Mouse (Mus musculus) cerebellum, adult 8-10 months (tissue): ENCODE results near the gene Rcan1.

Experiments
- DNase-seq: peaks from one replicate; pipeline ENCODE4 v3.0.0; 2022

The Rcan1 gene

DNA sequence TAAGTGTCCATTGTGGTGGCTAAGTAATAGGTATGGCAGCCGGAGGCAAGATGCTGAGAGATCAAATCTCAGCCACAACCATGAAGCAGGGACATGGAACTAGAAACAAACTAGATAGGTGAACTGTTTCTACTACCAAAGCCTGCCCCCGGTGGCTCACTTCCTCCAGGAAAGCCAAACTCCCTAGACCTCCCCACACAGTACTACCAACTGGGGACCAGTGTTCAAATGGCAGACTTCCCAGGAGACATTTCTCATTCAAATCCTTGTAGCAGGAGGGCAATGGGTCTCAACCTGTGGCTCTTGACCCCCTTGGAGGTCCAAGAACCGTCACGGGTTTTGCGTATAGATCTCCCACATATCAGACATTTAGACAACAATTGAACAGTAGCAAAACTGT is 3.6 kb downstream of the Rcan1 start:
- no peak for DNase-seq

GRCm38 (mm10) chr16:92465642-92466526 is 4.8 kb downstream of the Rcan1 start:
- DNase-seq, result peak; percentile 98

- no peak for DNase-seq
These were observed 5.4 kb downstream of the Rcan1 start for GRCm38 (mm10) chr16:92465226-92465625.

GRCm38 (mm10) chr16:92464390-92464972 is 6.2 kb downstream of the Rcan1 start:
- no peak for DNase-seq

DNA sequence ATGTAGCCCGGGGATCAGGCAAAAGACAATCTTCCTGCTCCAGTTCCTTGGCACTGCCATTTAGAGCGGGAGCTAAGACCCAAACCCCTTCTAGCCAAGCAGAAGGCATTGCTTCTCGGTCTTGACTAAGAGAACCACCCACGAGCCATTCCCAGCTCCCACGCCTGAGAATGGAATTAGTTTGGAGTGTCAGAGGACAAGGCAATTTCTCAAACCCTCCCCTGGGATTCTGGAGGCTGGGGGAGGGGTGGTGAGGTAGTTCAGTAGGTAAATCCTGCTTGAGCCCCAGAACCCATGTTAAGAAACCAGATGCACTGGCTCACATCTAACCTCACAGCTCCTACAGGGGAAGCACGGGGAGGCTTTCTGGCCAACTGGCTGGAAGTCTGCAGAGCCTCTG is 9.3 kb downstream of the Rcan1 start:
- DNase-seq, result no peak

GRCm38 (mm10) chr16:92457594-92457993 is 13.1 kb downstream of the Rcan1 start:
- peak; percentile 61 for DNase-seq

GRCm38 (mm10) chr16:92455969-92456368 is 14.7 kb downstream of the Rcan1 start:
- DNase-seq, result no peak

DNA sequence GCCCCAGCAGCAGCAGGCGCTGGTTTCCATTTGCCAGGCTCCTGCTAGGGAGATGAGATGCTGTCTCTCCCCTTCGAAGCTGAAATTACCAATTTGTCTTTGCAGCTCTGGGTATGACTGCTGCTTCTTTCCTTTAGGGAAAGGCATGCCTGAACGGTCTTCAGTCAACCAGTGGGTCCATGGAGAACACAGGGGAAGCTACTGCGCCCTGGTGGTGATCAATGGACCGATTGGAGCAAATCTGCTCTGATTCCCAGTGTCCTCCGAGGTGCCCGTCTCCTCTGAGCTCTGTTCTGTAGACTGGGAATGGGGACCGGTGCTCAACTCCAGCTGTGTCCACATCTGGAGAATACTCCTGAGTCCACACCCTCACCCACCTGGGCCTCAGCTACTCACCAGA is 15.2 kb downstream of the Rcan1 start:
- no peak for DNase-seq

DNA sequence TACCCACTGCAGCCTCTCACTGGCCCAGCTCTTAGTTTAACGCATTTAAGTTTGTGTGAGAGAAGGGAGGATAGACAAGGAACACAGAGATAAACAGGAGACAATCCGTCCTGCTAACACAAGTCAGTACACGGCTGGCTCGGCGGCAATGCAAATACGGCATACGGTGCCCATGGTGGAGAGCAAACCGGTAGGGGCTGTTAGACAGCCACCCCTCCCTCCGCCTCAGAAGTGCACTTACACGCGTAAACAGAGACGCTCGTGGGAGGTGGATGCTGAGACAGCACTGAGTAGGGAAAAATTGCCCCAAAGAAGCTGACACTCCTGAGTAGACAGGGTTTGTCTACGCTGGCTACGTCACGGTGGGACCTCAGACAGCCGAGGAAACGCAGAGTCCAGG is 16.2 kb downstream of the Rcan1 start:
- no peak for DNase-seq

DNA sequence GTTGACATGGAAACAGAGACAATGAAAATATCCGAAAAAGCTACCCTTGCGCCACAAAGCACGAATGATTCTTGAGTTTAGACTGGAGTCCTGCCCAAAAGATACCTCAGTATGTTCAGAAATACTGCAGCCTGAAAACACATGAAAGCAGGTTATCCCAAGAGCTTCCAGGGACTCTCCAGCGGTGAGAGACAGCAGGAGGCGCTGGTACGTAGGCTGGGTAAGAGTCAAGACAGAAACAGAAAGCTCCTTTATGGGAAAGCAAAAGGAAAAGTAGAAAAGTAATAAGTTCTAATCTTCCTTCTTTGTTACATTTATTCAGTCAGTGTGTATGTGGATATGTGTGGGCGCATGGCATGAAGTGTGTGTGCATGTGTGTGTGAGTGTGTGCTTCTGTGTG is 16.7 kb downstream of the Rcan1 start:
- no peak for DNase-seq

DNA sequence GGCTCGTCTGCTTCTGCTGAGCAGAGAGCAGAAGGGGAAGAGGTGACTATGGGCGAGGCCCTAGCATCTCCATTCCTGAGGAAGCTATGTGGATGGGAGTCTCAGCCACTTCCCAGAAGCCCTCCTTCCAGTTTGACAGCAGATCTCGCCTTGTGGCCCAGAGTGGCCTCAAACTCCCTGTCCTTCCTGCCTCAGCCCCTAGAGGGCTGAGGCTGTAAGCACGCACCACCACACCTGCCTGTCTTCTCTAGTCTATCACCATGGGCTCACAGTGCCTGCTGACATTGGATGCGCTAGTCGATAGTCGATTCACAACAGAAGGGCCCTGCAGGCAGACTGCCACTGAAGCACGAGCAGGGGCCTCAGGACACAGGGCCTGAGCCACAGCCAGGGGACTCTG is 18.1 kb downstream of the Rcan1 start:
- no peak for DNase-seq

DNA sequence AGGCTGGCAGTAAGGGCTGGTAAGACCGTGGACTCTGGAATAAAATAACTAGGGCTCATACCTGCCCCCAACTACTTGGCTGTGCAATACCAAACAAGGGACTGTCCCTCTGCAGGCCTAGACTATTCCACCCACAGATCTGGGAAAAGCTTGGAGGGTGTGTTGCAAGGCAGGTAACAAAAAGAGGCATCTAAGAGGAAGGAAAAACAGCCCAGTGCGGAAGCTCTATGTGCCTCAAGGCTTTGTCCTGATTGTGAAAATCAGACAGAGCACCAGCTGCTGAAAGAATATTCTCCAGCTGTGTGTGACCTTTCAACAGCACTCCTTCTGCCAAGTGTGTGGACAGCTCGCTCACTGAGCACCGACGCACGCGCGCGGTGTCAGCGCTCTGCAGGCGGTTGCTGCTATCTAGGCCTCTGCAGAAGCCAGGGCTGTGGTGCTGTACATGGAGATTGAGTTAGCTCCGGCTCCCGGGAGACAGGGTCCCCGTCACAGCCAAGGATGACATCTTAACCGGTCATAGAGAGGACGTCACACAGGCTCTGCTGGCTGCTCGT is 19.1 kb downstream of the Rcan1 start:
- no peak for DNase-seq

DNA sequence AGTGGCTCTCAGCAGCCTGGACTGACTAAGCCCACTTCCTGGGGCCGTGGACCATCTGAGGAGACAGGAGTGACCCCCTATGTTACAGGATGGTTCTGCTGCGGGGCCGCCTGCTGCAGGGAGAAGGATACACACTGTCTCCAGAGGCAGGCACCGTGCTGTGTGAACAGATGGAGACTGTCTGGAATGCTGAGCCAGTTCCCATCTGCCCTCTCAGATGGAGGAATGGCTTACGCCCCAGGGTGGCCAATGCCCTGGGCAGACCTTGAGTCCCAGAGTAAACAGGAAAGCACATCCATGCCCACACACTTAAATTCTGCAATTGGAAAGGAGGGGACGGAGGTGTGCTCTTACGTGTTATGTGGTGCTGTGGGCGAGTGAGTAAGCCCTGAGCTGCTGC is 20.3 kb downstream of the Rcan1 start:
- DNase-seq, result peak; percentile 27

GRCm38 (mm10) chr16:92449080-92449479 is 21.6 kb downstream of the Rcan1 start:
- no peak for DNase-seq

DNA sequence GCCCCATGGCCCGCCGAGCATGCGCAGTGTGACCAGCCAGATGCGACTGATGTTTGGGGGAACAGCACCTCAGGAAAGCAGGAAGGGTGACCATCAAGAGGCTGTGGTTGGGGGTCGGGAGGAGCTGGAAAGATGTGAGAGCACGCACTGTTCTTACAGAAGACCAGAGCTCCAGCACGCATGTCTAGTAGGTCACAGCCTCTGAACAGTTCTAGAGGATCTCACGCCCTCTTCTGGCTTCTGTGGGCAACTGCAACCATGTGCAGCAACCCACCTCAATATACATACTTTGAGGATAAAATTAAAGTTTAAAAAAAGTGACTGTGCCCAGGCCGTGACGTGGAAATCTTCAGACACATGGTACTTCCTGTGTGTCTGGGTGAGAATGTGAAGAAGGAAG is 25.3 kb downstream of the Rcan1 start:
- no peak for DNase-seq

DNA sequence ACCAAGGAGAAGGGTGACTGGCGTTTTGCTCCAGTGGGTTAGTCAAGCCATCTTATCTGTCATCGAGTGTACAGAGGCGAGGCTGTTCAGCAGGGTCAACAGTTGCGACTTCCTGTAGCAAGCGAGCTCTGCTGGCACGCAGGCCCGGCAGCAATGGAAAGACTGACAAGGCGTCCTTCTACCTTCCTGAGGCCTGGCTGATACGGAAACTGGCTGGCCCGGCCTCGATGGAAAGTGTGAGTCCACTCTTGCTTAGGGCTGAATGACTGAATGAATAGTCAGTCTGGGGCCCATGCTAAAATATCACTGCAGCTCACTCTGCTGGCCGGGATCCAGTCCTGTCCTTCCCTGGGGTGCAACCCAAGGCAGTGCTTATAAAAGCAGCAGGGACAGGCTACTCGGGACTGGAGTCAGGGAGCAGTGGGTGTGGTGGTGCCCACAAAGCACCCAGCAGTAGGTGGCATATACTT is 27.0 kb downstream of the Rcan1 start:
- no peak for DNase-seq

DNA sequence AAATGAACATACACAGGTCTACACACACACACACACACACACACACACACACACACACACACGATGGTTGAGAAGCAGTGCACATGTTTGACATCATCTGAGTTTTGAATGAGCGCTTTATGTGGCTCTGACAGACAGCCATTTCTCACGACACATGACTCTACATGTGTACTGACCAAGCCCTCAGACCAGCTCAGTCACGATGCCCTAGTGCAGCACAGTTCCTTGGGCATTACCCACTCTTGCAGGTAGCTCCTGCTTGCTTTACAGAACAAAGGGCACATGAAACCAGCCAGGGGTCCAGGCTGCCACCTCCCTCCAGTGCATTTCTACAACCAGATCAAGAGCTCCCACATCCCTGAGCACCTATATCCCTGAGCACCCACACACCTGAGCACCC is 27.7 kb downstream of the Rcan1 start:
- DNase-seq, result no peak

DNA sequence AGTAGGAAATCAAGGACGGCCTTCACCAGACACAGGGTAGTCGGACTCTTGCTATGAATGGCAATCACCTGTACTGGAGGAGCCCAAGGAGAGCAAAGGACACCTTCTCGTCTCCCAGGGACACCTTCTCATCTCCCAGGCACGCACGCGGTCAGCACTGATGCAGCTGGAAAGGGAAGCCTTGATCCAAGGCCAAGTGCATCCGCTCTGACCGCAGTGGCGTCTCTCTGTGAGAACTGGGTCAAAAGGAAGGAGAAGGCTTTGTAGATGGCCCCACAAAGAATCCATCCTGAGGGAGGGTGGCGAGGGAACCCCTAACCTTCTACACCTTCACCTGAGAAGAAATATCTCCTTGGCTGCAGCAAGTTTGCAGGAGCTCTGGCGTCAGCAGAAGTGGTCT is 28.5 kb downstream of the Rcan1 start:
- no peak for DNase-seq

- DNase-seq, result no peak
These were observed 29.5 kb downstream of the Rcan1 start for GRCm38 (mm10) chr16:92441203-92441602.

GRCm38 (mm10) chr16:92440229-92440628 is 30.4 kb downstream of the Rcan1 start:
- no peak for DNase-seq

DNA sequence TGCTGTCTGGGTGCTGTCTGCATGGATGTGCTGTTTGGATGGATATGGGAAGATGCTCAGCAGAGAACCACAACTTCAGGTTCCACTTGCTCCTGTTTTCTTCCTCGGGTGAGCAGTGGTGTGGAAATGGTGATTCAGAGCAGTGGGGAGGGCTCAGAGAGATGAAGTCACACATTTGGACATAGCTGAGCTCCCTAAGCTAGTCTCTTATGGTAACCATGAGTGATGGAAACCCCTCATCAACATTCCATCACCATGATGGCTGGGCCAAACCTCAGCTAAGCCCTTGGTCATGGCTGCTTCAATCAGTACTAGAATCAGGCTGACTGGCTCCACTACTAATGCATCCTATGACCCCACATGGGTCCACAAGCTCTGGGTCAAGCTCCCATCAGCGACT is 30.9 kb downstream of the Rcan1 start:
- no peak for DNase-seq

DNA sequence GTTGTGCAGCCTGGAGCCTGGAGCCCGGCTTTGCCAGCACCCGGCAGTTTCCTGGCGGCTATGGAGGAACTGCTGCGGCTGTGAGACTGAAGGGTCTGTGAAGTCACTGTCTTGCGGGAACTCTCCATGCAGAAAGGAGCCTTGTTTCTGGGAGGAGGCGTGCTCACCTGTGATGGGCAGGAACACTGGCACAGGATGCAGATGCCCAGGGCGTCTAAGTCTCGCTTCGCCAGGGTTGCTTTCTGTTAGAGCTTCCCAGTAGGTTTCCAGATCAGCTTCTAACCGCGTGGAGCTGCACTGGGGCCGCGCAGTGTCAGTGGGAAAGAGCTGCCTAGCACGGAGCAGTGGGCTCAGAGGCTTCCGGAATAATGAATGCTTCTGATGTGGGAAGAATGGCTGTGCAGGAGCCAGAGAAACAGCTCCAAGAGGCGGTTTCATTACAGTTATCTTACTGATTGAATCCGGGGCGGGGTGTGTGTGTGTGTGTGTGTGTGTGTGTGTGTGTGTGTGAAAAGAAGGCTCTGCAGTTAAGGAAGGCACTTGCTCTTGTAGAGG is 35.2 kb downstream of the Rcan1 start:
- no peak for DNase-seq

GRCm38 (mm10) chr16:92433176-92433575 is 37.5 kb downstream of the Rcan1 start:
- no peak for DNase-seq

DNA sequence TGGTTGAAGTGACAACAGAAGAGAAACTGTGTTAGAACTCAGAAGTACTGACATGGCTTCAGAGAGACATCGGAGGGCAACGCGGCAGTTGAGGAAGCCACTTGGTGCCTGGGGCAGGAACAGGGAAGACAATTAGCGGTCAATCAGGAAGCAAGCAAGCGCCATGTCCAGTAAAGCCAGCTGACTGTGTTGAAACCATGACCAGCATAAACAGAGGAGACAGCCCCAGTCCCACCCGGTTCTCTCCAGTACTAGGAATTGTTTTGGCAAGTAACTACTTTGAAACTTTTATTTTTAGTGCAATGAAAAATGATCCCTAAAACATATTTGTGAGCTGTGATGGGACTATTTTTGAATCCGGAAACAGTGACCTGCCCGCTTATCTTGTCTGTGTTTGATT is 39.9 kb downstream of the Rcan1 start:
- no peak for DNase-seq
